Mouse (Mus musculus) brain, embryonic 18.5 days (tissue): ENCODE data around the gene Vsig2.

Experiments
- DNase-seq: peaks from one replicate; pipeline ENCODE4 v3.0.0-alpha.2; 2012; ENCODE audit warnings: low read depth, low spot score

Vsig2 gene

DNA sequence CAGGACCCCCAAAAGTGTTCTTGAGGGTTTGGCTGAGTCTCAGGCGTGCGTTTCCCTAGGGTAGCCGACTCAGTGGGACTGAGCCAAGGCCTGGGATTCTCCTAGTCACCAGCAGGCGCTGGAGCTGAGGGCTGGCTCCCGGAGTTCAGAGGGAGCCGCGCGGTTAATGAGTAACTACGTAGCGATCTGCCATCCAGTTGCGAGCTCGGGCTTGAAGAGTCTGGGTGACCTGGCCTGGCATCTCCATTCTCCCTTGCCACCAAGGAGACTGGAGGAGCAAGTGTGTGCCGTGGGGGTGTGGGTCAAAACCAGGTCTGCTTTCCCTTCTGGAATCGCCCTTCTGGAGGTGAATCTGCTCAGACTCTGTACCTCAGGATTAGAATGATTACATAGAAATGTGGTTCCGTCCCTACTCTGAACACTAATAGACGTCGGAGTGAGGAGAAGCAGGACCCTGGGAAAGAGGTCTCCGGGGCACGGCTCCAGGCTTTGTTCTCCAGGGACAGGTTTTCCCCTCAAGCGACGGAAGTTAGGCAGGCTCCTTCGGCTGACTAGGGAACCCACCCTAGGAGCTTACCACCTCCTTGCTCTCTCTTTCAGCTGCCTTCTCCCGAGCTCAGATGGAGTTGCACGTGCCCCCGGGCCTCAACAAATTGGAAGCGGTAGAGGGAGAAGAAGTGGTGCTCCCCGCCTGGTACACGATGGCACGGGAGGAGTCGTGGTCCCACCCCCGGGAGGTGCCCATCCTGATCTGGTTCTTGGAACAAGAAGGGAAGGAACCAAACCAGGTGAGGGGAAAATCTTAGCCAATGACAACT, 8.0 kb upstream of the Vsig2 start:
- DNase-seq: no peak

DNA sequence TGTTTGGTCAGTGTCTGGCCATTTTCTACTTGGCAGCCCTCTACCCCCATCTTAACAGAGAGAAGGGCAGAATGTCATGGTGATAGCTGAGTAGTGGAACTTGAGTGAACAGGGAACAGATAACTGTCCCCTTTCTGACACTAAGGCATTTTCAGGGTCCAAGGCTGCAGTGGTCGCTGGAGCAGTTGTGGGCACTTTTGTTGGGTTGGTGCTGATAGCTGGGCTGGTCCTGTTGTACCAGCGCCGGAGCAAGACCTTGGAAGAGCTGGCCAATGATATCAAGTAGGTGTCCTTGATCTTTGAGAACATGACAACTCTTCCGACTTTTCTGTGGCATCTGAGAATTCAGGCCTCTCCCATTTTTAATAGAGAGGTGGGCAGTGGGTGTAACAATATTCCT, 2.2 kb upstream of the Vsig2 start:
- no peak for DNase-seq

GRCm38 (mm10) chr9:37537658-37538250, 1.3 kb upstream of the Vsig2 start:
- no peak for DNase-seq

- DNase-seq: no peak
Measured at GRCm38 (mm10) chr9:37540226-37540625, 1.2 kb downstream of the Vsig2 start.

- no peak for DNase-seq
Measured at GRCm38 (mm10) chr9:37540701-37541575, 1.9 kb downstream of the Vsig2 start.

- DNase-seq: no peak
Measured at GRCm38 (mm10) chr9:37541851-37542642, 3.0 kb downstream of the Vsig2 start.

DNA sequence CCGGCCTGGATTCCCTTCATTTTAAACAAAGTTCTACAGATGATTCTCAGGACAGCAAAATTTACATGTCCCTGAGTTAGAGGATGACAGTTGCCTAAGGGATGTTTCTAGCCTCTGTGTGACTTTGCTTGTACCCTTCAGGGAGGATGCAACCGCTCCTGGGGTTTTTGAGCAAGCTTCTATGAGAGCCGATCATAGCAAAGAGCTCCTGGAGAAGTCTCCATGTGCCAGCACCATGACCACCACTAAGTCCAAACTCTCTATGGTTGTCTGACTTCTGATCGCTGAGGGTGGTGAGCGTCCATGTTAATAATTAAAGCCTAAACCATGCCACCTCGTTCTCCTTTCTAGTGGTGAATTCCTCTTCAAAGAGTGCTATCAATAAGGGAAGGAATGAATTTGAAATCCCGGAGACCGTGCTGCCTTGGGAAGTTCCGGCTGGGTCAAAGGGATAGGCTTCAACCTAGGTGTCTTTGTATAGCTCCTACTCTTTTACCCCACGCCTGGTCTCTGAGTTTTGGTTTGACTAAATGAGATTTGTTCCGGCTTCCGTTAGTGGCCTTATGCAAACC, 4.9 kb downstream of the Vsig2 start:
- no peak for DNase-seq

DNA sequence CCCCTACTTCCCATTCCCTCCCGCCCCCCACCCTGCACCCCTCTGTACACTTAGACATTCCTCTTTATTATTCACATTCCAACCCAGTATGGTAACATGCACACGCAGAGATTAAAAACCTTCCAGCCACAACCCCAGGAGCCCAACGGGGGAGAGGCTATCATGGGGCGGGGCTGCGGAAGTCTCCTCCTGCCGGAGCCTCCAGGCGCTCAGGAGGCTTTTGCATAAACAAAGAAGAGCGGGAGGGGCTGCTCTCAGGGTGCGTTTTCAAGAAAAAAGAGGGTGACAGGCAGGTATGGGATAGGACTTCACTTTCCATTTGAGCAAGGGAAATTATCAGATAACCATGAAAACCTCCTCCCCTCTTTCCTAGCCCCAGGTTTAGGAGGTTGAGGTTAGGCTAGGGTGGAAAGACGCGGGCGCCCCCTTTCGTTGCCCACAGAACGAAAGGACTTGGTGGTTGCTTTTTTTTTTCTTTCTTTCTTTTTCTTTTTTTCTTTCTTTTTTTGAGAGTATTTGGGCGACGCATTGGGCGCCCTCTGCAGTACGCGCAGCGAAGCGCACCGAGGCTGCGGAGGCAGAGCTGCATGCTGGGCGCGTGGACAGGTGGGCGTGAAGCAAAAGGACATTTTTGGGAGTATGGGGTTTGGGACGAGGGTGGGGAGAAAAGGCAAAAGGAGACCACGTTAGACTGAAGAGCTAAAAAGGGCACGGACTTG, 5.6 kb downstream of the Vsig2 start:
- no peak for DNase-seq

DNA sequence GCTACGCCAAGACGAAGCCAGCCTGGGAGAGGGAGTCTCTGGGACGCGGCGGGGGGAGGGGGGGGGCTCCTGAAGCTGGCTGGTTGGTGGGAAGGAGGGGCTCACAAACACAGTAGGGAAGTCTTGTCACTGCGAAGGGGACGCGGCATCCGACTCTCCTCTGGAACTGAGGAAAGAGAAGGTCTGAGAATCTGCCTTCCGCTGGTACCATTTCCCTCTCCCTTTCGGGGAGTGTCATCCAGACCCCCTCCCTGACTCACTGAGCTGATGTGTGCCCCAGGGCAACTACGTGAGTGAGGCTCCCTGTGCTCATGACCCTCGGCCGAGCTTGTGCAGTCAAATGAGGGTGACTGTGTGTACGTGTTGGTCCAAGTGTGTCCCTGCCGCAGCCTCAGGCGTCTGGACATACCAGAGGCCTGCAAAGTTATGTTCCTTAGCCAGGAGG, 6.1 kb downstream of the Vsig2 start:
- DNase-seq: no peak

DNA sequence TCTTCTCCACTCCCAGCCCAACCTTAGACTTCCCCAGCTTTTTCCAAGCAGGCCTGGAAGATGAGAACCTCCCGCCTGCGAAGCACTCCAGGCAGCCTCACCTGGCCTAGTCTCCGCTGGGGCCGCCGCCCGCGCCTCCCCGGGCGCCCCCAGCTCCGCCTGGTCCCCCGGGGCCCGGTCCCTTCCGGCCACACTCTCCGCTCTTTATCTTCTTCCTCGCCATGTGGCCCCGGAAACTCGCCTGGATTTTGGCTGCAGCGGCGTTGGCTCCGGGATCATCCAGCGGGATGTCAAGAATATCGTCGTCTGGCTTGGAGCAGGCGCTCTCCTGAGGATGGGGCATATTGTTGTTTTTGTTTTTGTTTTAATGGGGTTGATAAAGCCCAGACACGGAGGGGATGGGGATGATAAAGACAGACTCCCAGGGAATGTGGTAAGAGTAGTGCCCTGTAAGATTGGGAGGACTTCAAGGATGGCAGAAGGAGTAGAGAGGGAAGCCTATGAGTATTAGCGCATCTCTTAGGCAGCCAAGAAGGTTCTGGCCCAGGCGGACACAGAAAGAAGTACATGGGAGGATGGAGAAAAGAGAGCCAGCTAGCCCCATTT, 6.9 kb downstream of the Vsig2 start:
- no peak for DNase-seq

- DNase-seq: no peak
Measured at GRCm38 (mm10) chr9:37546889-37547288, 7.8 kb downstream of the Vsig2 start.

GRCm38 (mm10) chr9:37550435-37550834, 11.4 kb downstream of the Vsig2 start:
- no peak for DNase-seq

DNA sequence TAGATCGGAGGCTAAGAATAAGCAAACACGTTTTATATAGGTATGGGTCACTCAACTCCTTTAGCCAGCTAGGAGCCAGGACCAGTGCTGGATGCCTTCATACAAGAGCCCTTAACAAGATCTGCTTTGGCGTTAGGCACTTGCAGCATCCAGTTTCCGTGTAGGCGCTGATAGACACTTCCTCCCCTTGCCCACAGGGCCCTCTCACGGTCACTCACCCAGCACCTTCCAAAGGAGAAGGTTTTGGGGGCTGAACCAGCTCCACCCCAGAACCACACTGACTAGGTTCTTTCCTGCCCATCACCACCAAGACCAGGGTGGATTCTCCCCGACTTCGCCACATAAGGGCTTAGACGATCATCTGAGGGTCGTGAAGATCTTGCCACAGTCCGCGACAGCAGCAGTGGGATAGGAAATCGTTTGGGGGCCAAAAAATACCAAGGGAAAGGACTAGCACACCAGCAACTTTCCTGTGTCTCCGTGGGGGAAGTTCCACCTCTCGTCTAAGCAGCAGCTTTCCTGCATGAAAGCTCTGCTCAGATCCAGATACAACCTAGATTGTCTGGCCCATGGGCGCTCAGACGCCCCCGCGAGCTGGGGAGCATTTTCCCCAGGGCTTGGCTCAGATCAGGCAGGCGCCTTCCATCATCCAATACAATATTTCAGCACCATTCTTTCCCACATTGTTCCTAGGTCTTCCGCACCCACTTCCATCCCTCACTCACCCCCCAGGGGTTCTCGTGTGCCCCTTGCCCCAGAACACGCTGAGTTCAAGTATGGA, 12.9 kb downstream of the Vsig2 start:
- no peak for DNase-seq

GRCm38 (mm10) chr9:37552536-37553293, 13.7 kb downstream of the Vsig2 start, which contains the start of gene Nrgn:
Nrgn (minus strand) TSS chr9:37552904.
- DNase-seq: peak; percentile 50

- no peak for DNase-seq
Measured at GRCm38 (mm10) chr9:37554279-37554678, 15.2 kb downstream of the Vsig2 start.

GRCm38 (mm10) chr9:37554838-37555748, 16.0 kb downstream of the Vsig2 start, which contains the start of gene Siae:
Siae (plus strand) TSS chr9:37555698.
- no peak for DNase-seq

DNA sequence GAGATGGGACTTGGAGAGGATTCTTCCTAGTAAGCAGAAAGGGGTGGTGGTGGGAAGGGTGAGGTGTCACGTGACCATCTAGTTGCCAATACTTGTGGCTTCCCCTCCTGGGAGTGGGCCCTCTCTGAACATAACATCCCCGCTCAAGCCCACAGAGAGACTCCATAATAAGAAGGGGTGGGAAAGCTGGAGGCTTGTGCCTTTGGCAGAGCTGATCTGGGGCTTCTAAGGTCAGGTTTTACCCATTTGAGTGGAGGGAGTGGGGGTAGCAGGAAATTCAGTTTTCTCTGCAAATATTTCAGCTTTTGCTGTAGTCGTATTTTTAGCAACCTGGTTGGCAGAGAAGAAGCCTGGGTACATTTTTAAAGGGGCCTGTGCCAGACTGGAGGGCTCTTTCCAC, 17.3 kb downstream of the Vsig2 start:
- no peak for DNase-seq
